Mouse (Mus musculus) CH12.LX (cell line): ENCODE measurements at regions not wholly inside any gene's neighbourhood (a gene's known extent, or its start where the extent isn't known, plus 50 kb on each side); places are given as distances from the start of the nearest gene placed in this dataset.

Experiments
- DNase-seq: peaks from one replicate; pipeline ENCODE4 v3.0.0-alpha.2; 2013; ENCODE audit errors: extremely low read depth
- H3K27ac ChIP-seq: 2 replicates; pipeline ENCODE4 v1.5.1; 2012; ENCODE audit warnings: low read depth, mild to moderate bottlenecking, control low read depth, moderate library complexity; ENCODE audit not compliant: insufficient read depth
- H3K27me3 ChIP-seq: replicated peaks from 2 replicates; pipeline ENCODE3; 2012; ENCODE audit warnings: inconsistent platforms
- H3K36me3 ChIP-seq, 2 experiments: replicated peaks in 1 of 2; 2 replicates each; pipeline versions ENCODE3 to v1.6.1; 2012; ENCODE audit warnings: inconsistent platforms in 1 of 2, low read length in 1 of 2, mild to moderate bottlenecking in 1 of 2, mixed read lengths in 1 of 2, moderate library complexity in 1 of 2; ENCODE audit not compliant: control insufficient read depth in 1 of 2, insufficient read depth in 1 of 2
- H3K4me1 ChIP-seq, 2 experiments: 2 replicates each; pipeline ENCODE4 v1.6.1; 2012; ENCODE audit warnings: inconsistent platforms in 1 of 2, moderate library complexity in 1 of 2; ENCODE audit not compliant: insufficient read depth in 2 of 2, control insufficient read depth in 1 of 2
- H3K4me2 ChIP-seq: 2 replicates; pipeline ENCODE4 v1.6.1; 2012; ENCODE audit warnings: low read depth, mild to moderate bottlenecking, control low read depth; ENCODE audit not compliant: poor library complexity, insufficient read depth, severe bottlenecking
- H3K4me3 ChIP-seq, 3 experiments: fragments of 150-350 bp in 1 of 3; sonication (generic) in 1 of 3; replicated peaks in 1 of 3; 2 replicates each; pipeline versions ENCODE3 to v1.5.1; 2011 to 2012; ENCODE audit warnings: low read depth in 2 of 3, low read length in 2 of 3, mild to moderate bottlenecking in 2 of 3, moderate library complexity in 2 of 3, control low read depth in 1 of 3, improper control_type of control experiment in 1 of 3, inconsistent platforms in 1 of 3, mixed read lengths in 1 of 3; ENCODE audit not compliant: poor library complexity in 1 of 3
- H3K79me2 ChIP-seq: replicated peaks from 2 replicates; pipeline ENCODE4 v1.6.1; 2012; ENCODE audit warnings: mild to moderate bottlenecking, moderate library complexity; ENCODE audit not compliant: control insufficient read depth, poor library complexity, insufficient read depth, severe bottlenecking; ENCODE audit errors: extremely low read depth
- H3K9ac ChIP-seq: 2 replicates; pipeline ENCODE4 v1.6.1; 2012; ENCODE audit warnings: low read depth, mild to moderate bottlenecking, control low read depth, moderate library complexity; ENCODE audit not compliant: insufficient read depth
- H3K9me3 ChIP-seq: replicated peaks from 2 replicates; pipeline ENCODE3; 2012; ENCODE audit warnings: low read length, inconsistent platforms, mixed read lengths
- BHLHE40 ChIP-seq: IDR thresholded peaks from 2 replicates; pipeline ENCODE4 v1.6.1; 2011; ENCODE audit warnings: mild to moderate bottlenecking, low read depth, low read length, improper control_type of control experiment
- CTCF ChIP-seq, 2 experiments: IDR thresholded peaks in 1 of 2; conservative IDR thresholded peaks in 1 of 2; 2 replicates each; pipeline ENCODE4 v1.5.1; 2011 to 2012; ENCODE audit warnings: low read depth in 2 of 2, low read length in 2 of 2, improper control_type of control experiment in 1 of 2, inconsistent platforms in 1 of 2, mild to moderate bottlenecking in 1 of 2, moderate library complexity in 1 of 2
- E2F4 ChIP-seq: IDR thresholded peaks from 2 replicates; pipeline ENCODE4 v1.6.1; 2011; ENCODE audit warnings: low read depth, low read length, improper control_type of control experiment; ENCODE audit not compliant: insufficient replicate concordance
- IRF4 ChIP-seq: IDR thresholded peaks from 2 replicates; pipeline ENCODE4 v1.6.1; 2014; ENCODE audit warnings: low read depth, mild to moderate bottlenecking, inconsistent platforms, low read length, improper control_type of control experiment
- JUND ChIP-seq: conservative IDR thresholded peaks from 2 replicates; pipeline ENCODE4 v1.6.1; 2011; ENCODE audit warnings: low read depth, low read length, improper control_type of control experiment
- KAT2A ChIP-seq: IDR thresholded peaks from 2 replicates; pipeline ENCODE4 v1.6.1; 2012; ENCODE audit warnings: low read length, improper control_type of control experiment, inconsistent platforms; ENCODE audit not compliant: insufficient replicate concordance
- MAFK ChIP-seq: IDR thresholded peaks from 2 replicates; pipeline ENCODE4 v1.6.1; 2011; ENCODE audit warnings: low read length, improper control_type of control experiment; ENCODE audit not compliant: insufficient replicate concordance
- MAZ ChIP-seq: IDR thresholded peaks from 2 replicates; pipeline ENCODE4 v1.6.1; 2012; ENCODE audit warnings: low read depth, mild to moderate bottlenecking, inconsistent platforms, low read length, improper control_type of control experiment, moderate library complexity
- MYC ChIP-seq: IDR thresholded peaks from 2 replicates; pipeline ENCODE4 v1.6.1; 2011; ENCODE audit warnings: low read depth, mild to moderate bottlenecking, improper control_type of control experiment, low read length
- NELFE ChIP-seq: IDR thresholded peaks from 2 replicates; pipeline ENCODE4 v1.6.1; 2011; ENCODE audit warnings: low read depth, low read length, improper control_type of control experiment
- NRF1 ChIP-seq: IDR thresholded peaks from 2 replicates; pipeline ENCODE4 v1.6.1; 2014; ENCODE audit warnings: low read depth, mild to moderate bottlenecking, inconsistent platforms, low read length, improper control_type of control experiment, moderate library complexity
- POLR2A ChIP-seq: IDR thresholded peaks from 2 replicates; pipeline ENCODE4 v1.6.1; 2011; ENCODE audit warnings: low read depth, mild to moderate bottlenecking, improper control_type of control experiment, low read length
- RAD21 ChIP-seq: IDR thresholded peaks from 2 replicates; pipeline ENCODE4 v1.6.1; 2011; ENCODE audit warnings: low read depth, mild to moderate bottlenecking, low read length, improper control_type of control experiment, moderate library complexity
- TBP ChIP-seq: conservative IDR thresholded peaks from 2 replicates; pipeline ENCODE4 v1.6.1; 2011; ENCODE audit warnings: low read depth, low read length, improper control_type of control experiment
- UBTF ChIP-seq: IDR thresholded peaks from 2 replicates; pipeline ENCODE4 v1.6.1; 2012; ENCODE audit warnings: low read depth, mild to moderate bottlenecking, inconsistent platforms, low read length, improper control_type of control experiment, moderate library complexity
- ZC3H11A ChIP-seq: IDR thresholded peaks from 2 replicates; pipeline ENCODE4 v1.6.1; 2012; ENCODE audit warnings: low read depth, mild to moderate bottlenecking, inconsistent platforms, low read length, improper control_type of control experiment
- ZMIZ1 ChIP-seq: IDR thresholded peaks from 2 replicates; pipeline ENCODE4 v1.6.1; 2012; ENCODE audit warnings: low read depth, mild to moderate bottlenecking, inconsistent platforms, low read length, improper control_type of control experiment
- dilution Hi-C: fragments of 300-500 bp; cut with MboI; formaldehyde crosslinking; loops from 2 replicates; pipeline ENCODE4 v1.14.3; 2020; ENCODE audit warnings: low sequenced_read_pairs; ENCODE audit not compliant: extremely low pct_unique_long_range_greater_than_20kb, extremely low pct_ligation_motif_present
- in situ Hi-C: fragments of 300-500 bp; cut with MboI; formaldehyde crosslinking; loops from 3 replicates; pipeline ENCODE4 v1.14.3; 2019; ENCODE audit warnings: low sequenced_read_pairs, low pct_ligation_motif_present, low pct_unique_long_range_greater_than_20kb, mixed read lengths

GRCm38 (mm10) chr12:78001846-78002245, 192.2 kb upstream of the Gm6657 start:
- TF ChIP-seq IRF4 (no peak), TBP (no peak), NELFE (no peak), CTCF (conservative IDR thresholded peaks at IDR 0.05 in 1 of 2, IDR thresholded peaks at IDR 0.05 in 1 of 2; ENCODE audit: low read depth in 2 of 2, low read length in 2 of 2) (no peak), MYC (no peak), ZC3H11A (no peak), NRF1 (no peak), E2F4 (no peak), MAZ (no peak), KAT2A (no peak)
- no peaks in the 10 kb centered on the region for H3K79me2 ChIP-seq
- no peaks in the 10 kb centered on the region for H3K9me3 ChIP-seq

GRCm38 (mm10) chr12:78033766-78034165, 160.3 kb upstream of the Gm6657 start:
- no peak overlapping the region for H3K4me2 ChIP-seq
- in situ Hi-C loops (no loop called here), dilution Hi-C loops (no loop called here)
- H3K79me2 ChIP-seq, result no peaks in the 10 kb centered on the region
- H3K4me1 ChIP-seq, result no peaks in the 10 kb centered on the region
- H3K4me3 ChIP-seq, result no peak overlapping the region
- H3K36me3 ChIP-seq, result no peaks in the 10 kb centered on the region
- H3K9ac ChIP-seq, result no peak overlapping the region
- DNase-seq, result no peak
- no peak for TF ChIP-seq RAD21
- TF ChIP-seq CTCF (conservative IDR thresholded peaks at IDR 0.05 in 1 of 2, IDR thresholded peaks at IDR 0.05 in 1 of 2; ENCODE audit: low read depth in 2 of 2, low read length in 2 of 2), result no peak
- TF ChIP-seq ZMIZ1, result no peak
- TF ChIP-seq JUND, result no peak
- no peak for TF ChIP-seq POLR2A
- no peak for TF ChIP-seq UBTF
- TF ChIP-seq IRF4, result no peak
- H3K27ac ChIP-seq, result no peak overlapping the region
- no peaks in the 10 kb centered on the region for H3K27me3 ChIP-seq
- H3K9me3 ChIP-seq, result no peaks in the 10 kb centered on the region

More at GRCm38 (mm10) chr12:78001846-78002245, 192.2 kb upstream of the Gm6657 start:
- DNase-seq, result no peak
- Histone ChIP-seq H3K27me3 (no peaks in the 10 kb centered on the region), H3K4me1 (no peaks in the 10 kb centered on the region), H3K4me2 (no peak overlapping the region), H3K9ac (no peak overlapping the region), H3K4me3 (no peak overlapping the region), H3K27ac (no peak overlapping the region), H3K36me3 (no peaks in the 10 kb centered on the region)
- in situ Hi-C loops, result no loop called here
- dilution Hi-C loops, result no loop called here

- Histone ChIP-seq H3K9me3 (peaks cover 3% of the 10 kb centered on the region), H3K9ac (no peak overlapping the region), H3K27me3 (no peaks in the 10 kb centered on the region), H3K36me3 (no peaks in the 10 kb centered on the region), H3K4me3 (no peak overlapping the region), H3K4me1 (no peaks in the 10 kb centered on the region), H3K79me2 (no peaks in the 10 kb centered on the region), H3K27ac (no peak overlapping the region), H3K4me2 (no peak overlapping the region)
- in situ Hi-C loops (no loop called here), dilution Hi-C loops (no loop called here)
- TF ChIP-seq CTCF (conservative IDR thresholded peaks at IDR 0.05 in 1 of 2, IDR thresholded peaks at IDR 0.05 in 1 of 2; ENCODE audit: low read depth in 2 of 2, low read length in 2 of 2) (peak; percentile 14 to 29; a peak in 2 of 4 replicates), BHLHE40 (no peak), NELFE (no peak), MAFK (no peak)
- DNase-seq, result no peak
Measured at GRCm38 (mm10) chr12:78046582-78046981, 147.5 kb upstream of the Gm6657 start.
